Comparison of ENCODE assay signal across 31 mouse cellular contexts in genomic region chr10:115542917-115543316, GRCm38 (mm10). TPM values are rescaled to one million over a fixed set of nuclear protein-coding genes. Genes with fewer than 3 reads are reported as not detected.
"Had no signal": no experiment of that assay in that cellular context is flagged by ENCODE, and none has a peak within 500 bp of the region (broad histone marks: within the 10 kb centered on the region; RNA-seq: fewer than 3 reads in every experiment).

No protein-coding gene starts in this region.

- H3K9ac ChIP-seq: heart, embryonic 12.5 days; hindbrain, embryonic 12.5 days; hindbrain, embryonic 14.5 days; intestine, embryonic 15.5 days; limb, embryonic 12.5 days; liver, embryonic 13.5 days; liver, embryonic 15.5 days had no signal

- H3K9me3 ChIP-seq: heart, embryonic 10.5 days; hindbrain, embryonic 10.5 days; hindbrain, embryonic 12.5 days; intestine, embryonic 15.5 days; limb, embryonic 10.5 days; liver, embryonic 13.5 days; liver, embryonic 15.5 days had no signal

- H3K27me3 ChIP-seq: heart, embryonic 12.5 days; hindbrain, embryonic 12.5 days; intestine, embryonic 15.5 days; limb, embryonic 12.5 days; liver, embryonic 13.5 days; liver, embryonic 15.5 days had no signal

- DNase-seq: gastrocnemius, adult 2 months; gastrocnemius, postnatal 10 days; gastrocnemius, postnatal 25 days; heart, adult 18-20 months; heart, postnatal 10 days; heart, postnatal 4 days; kidney, postnatal 10 days; liver; liver, embryonic 13.5 days had no signal

- H3K27ac ChIP-seq: gastrocnemius, adult 2 months; heart, embryonic 10.5 days; hindbrain, embryonic 10.5 days; hindbrain, embryonic 12.5 days; hindbrain, embryonic 14.5 days; intestine, embryonic 15.5 days; layer of hippocampus, adult 2 months; left cerebral cortex, adult 2 months; limb, embryonic 10.5 days; limb, embryonic 12.5 days; liver, embryonic 13.5 days; liver, embryonic 15.5 days had no signal

- ATAC-seq: hindbrain, embryonic 16.5 days; inflammation-experienced regulatory T-cells, adult 6 months; intestine, embryonic 15.5 days; intestine, postnatal 0 days had no signal

- H3K4me2 ChIP-seq: heart, embryonic 12.5 days; hindbrain, embryonic 12.5 days; hindbrain, embryonic 14.5 days; intestine, embryonic 15.5 days; limb, embryonic 12.5 days; liver, embryonic 13.5 days; liver, embryonic 15.5 days had no signal

- H3K4me3 ChIP-seq: gastrocnemius, adult 2 months; heart, embryonic 10.5 days; heart, embryonic 12.5 days; hindbrain, embryonic 10.5 days; hindbrain, embryonic 12.5 days; intestine, embryonic 15.5 days; layer of hippocampus, adult 2 months; left cerebral cortex, adult 2 months; limb, embryonic 10.5 days; limb, embryonic 12.5 days; liver, embryonic 13.5 days; liver, embryonic 15.5 days had no signal

- H3K36me3 ChIP-seq: heart, embryonic 10.5 days; heart, embryonic 12.5 days; hindbrain, embryonic 10.5 days; hindbrain, embryonic 12.5 days; intestine, embryonic 15.5 days; limb, embryonic 10.5 days; limb, embryonic 12.5 days; liver, embryonic 13.5 days; liver, embryonic 15.5 days had no signal

- H3K4me1 ChIP-seq: heart, embryonic 10.5 days; heart, embryonic 12.5 days; hindbrain, embryonic 10.5 days; hindbrain, embryonic 12.5 days; intestine, embryonic 15.5 days; limb, embryonic 10.5 days; limb, embryonic 12.5 days; liver, embryonic 13.5 days; liver, embryonic 15.5 days had no signal

RNA-seq across cellular contexts. Expression of gene A930009A15Rik, which starts 26.9 kb away (rescaled TPM):
- total RNA-seq: gastrocnemius, adult 2 months; gastrocnemius, postnatal 10 days; gastrocnemius, postnatal 25 days; gastrocnemius, postnatal 4 days; granulocyte monocyte progenitor cell, adult 5-6 weeks; heart, adult 18-20 months; heart, adult 8-10 months; heart, postnatal 10 days; heart, postnatal 25 days; heart, postnatal 4 days had no signal
- polyA plus RNA-seq: heart, embryonic 10.5 days; heart, embryonic 12.5 days; heart, embryonic 14.5 days; heart, embryonic 16.5 days; inflammation-experienced regulatory T-cells, adult 6 months; intestine, embryonic 15.5 days; intestine, postnatal 0 days; kidney, embryonic 16.5 days; limb, embryonic 10.5 days; limb, embryonic 12.5 days; limb, embryonic 14.5 days; liver, embryonic 13.5 days; liver, embryonic 15.5 days had no signal

RNA-seq across cellular contexts. Expression of gene Lgr5, which starts 44.7 kb away (rescaled TPM):
- total RNA-seq: gastrocnemius, adult 2 months; granulocyte monocyte progenitor cell, adult 5-6 weeks; heart, adult 8-10 months had no signal
